Comparison of ENCODE assay signal across 25 mouse cellular contexts in the genomic region with DNA sequence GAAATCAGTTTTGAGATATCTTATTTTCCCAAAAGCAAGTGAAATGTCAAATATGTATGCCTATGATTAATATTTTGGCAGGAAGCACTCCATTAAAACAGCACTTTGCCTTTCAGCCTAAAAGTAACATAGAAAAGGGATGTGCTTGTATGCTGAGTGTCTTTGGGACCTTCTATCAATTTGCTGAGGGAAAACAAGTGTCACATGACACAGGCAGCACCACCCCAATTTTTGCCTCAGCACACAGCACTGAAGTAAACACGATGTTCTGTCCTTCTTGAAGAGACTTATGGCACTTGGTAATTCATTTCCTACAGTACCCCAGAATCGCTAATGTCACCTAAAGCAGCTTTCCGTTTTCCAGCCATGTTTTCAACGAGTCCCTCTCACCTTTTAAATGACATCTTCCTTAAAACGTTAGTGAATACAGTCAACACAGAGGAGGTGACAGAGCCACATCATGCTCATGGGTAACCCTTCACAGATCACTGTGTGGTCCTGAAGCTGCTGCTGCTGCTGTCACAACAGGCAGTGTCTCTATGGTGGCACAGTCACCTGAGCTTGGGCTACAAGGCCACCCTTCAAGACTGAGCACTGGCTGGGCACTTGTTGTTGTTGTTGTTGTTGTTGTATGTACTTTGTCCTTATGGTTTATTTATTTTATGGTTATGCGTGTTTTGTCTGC.
A peak's percentile ranks its signal among the peaks of the same experiment; 100 is the strongest.
DNase-seq lines count a peak whose midpoint lies in the region; ATAC-seq and TF ChIP-seq lines count a peak whose summit lies in the region.
"Had no signal": no experiment of that assay in that cellular context is flagged by ENCODE, and none has a peak within 500 bp of the region (broad histone marks: within the 10 kb centered on the region; RNA-seq: fewer than 3 reads in every experiment).

No protein-coding gene starts in this region.

- no peak for TF ChIP-seq EP300 in heart, postnatal 0 days (IDR thresholded peaks at IDR 0.05; ENCODE audit: low read depth)

- no peak overlapping the region for H3K4me3 ChIP-seq in heart, embryonic 12.5 days
- no peak overlapping the region for H3K4me3 ChIP-seq in heart, postnatal 0 days (ENCODE audit: low read depth, low read length)
- H3K4me3 ChIP-seq in liver, embryonic 13.5 days (replicated peaks), result no peak overlapping the region
- H3K4me3 ChIP-seq: embryonic facial prominence, embryonic 10.5 days; embryonic facial prominence, embryonic 15.5 days; forebrain, embryonic 13.5 days; hindbrain, embryonic 10.5 days; hindbrain, embryonic 15.5 days; kidney, embryonic 15.5 days had no signal

- TF ChIP-seq CTCF in heart, postnatal 0 days (IDR thresholded peaks at IDR 0.05; ENCODE audit: low read depth), result no peak

- no peaks in the 10 kb centered on the region for H3K27me3 ChIP-seq in heart, embryonic 12.5 days (replicated peaks)
- H3K27me3 ChIP-seq in heart, postnatal 0 days (ENCODE audit: control insufficient read depth, insufficient read depth, low read length), result no peaks in the 10 kb centered on the region
- no peaks in the 10 kb centered on the region for H3K27me3 ChIP-seq in liver, embryonic 13.5 days
- H3K27me3 ChIP-seq: embryonic facial prominence, embryonic 15.5 days; forebrain, embryonic 13.5 days; hindbrain, embryonic 15.5 days; kidney, embryonic 15.5 days; Patski had no signal

- H3K4me2 ChIP-seq in heart, embryonic 12.5 days, result no peak overlapping the region
- no peak overlapping the region for H3K4me2 ChIP-seq in heart, postnatal 0 days (ENCODE audit: low read depth, low read length)
- no peak overlapping the region for H3K4me2 ChIP-seq in liver, embryonic 13.5 days
- H3K4me2 ChIP-seq: embryonic facial prominence, embryonic 15.5 days; forebrain, embryonic 13.5 days; hindbrain, embryonic 15.5 days; kidney, embryonic 15.5 days had no signal

- intact Hi-C loops in heart, postnatal 36 days (cut with DNase I), result no loop called here

- H3K9ac ChIP-seq in heart, embryonic 12.5 days, result no peak overlapping the region
- no peak overlapping the region for H3K9ac ChIP-seq in heart, postnatal 0 days (replicated peaks; ENCODE audit: low read depth, low read length)
- no peak overlapping the region for H3K9ac ChIP-seq in liver, embryonic 13.5 days
- H3K9ac ChIP-seq: embryonic facial prominence, embryonic 15.5 days; forebrain, embryonic 13.5 days; hindbrain, embryonic 15.5 days; kidney, embryonic 15.5 days had no signal

- no peaks in the 10 kb centered on the region for H3K9me3 ChIP-seq in heart, embryonic 12.5 days (replicated peaks)
- no peaks in the 10 kb centered on the region for H3K9me3 ChIP-seq in heart, postnatal 0 days (replicated peaks; ENCODE audit: control insufficient read depth, low read length)
- H3K9me3 ChIP-seq in liver, embryonic 13.5 days (replicated peaks), result no peaks in the 10 kb centered on the region
- H3K9me3 ChIP-seq: embryonic facial prominence, embryonic 10.5 days; embryonic facial prominence, embryonic 15.5 days; forebrain, embryonic 13.5 days; hindbrain, embryonic 10.5 days; hindbrain, embryonic 15.5 days; kidney, embryonic 15.5 days had no signal

- H3K4me1 ChIP-seq in heart, embryonic 12.5 days (replicated peaks), result peaks cover 27% of the 10 kb centered on the region
- H3K4me1 ChIP-seq in heart, postnatal 0 days (ENCODE audit: control insufficient read depth, insufficient read depth), result peaks cover 4% of the 10 kb centered on the region
- peaks cover 36% of the 10 kb centered on the region for H3K4me1 ChIP-seq in liver, embryonic 13.5 days (replicated peaks)
- H3K4me1 ChIP-seq: embryonic facial prominence, embryonic 15.5 days; forebrain, embryonic 13.5 days; hindbrain, embryonic 15.5 days; kidney, embryonic 15.5 days had no signal

- peaks cover 31% of the 10 kb centered on the region for H3K36me3 ChIP-seq in heart, embryonic 12.5 days
- H3K36me3 ChIP-seq in heart, postnatal 0 days (replicated peaks; ENCODE audit: control insufficient read depth, insufficient read depth, low read length), result peaks cover 39% of the 10 kb centered on the region
- no peaks in the 10 kb centered on the region for H3K36me3 ChIP-seq in liver, embryonic 13.5 days
- H3K36me3 ChIP-seq: embryonic facial prominence, embryonic 10.5 days; hindbrain, embryonic 10.5 days; hindbrain, embryonic 15.5 days; kidney, embryonic 15.5 days had no signal

- DNase-seq in heart, postnatal 36 days, result no peak
- DNase-seq in heart, postnatal 0 days (ENCODE audit: low spot score), result no peak
- DNase-seq in heart, adult 11 months, result no peak
- DNase-seq in liver, embryonic 13.5 days, result no peak
- DNase-seq in layer of hippocampus, postnatal 25 days (ENCODE audit: extremely low spot score in 1 of 2, low spot score in 1 of 2), result no peak
- DNase-seq in layer of hippocampus, adult 18-20 months (ENCODE audit: low spot score in 2 of 2), result no peak
- DNase-seq: cerebellum, adult 8-10 months; cerebellum, postnatal 25 days; gastrocnemius, postnatal 10 days; kidney, adult 18-20 months; kidney, postnatal 36 days; layer of hippocampus, postnatal 36 days; lung, postnatal 4 days; midbrain, embryonic 14.5 days; thymus, adult 2 months; thymus, postnatal 36 days had no signal

- no peak for ATAC-seq in heart, embryonic 12.5 days (ENCODE audit: insufficient number of reproducible peaks, low FRiP score)
- ATAC-seq in heart, postnatal 0 days (ENCODE audit: insufficient read depth, low read depth), result no peak
- peak; percentile 75 for ATAC-seq in liver, embryonic 13.5 days (ENCODE audit: low read depth)
- ATAC-seq: forebrain, embryonic 13.5 days; inflammation-experienced regulatory T-cells, adult 6 months; Patski had no signal

- WGBS in heart, embryonic 12.5 days, result 78% methylated on average over 6 of the region's 6 CpGs
- 63% methylated on average over 6 of the region's 6 CpGs for WGBS in heart, postnatal 0 days
- 83% methylated on average over 6 of the region's 6 CpGs for WGBS in liver, embryonic 13.5 days (ENCODE audit: insufficient replicate concordance)

- H3K27ac ChIP-seq in heart, embryonic 12.5 days (ENCODE audit: poor library complexity, severe bottlenecking), result peak overlapping the region; percentile 64
- peak overlapping the region; percentile 71 for H3K27ac ChIP-seq in heart, postnatal 0 days (ENCODE audit: low read depth)
- H3K27ac ChIP-seq in liver, embryonic 13.5 days, result peak overlapping the region; percentile 76
- H3K27ac ChIP-seq: embryonic facial prominence, embryonic 10.5 days; embryonic facial prominence, embryonic 15.5 days; forebrain, embryonic 13.5 days; hindbrain, embryonic 10.5 days; hindbrain, embryonic 15.5 days; kidney, embryonic 15.5 days had no signal
